Mouse (Mus musculus) ES-Bruce4 (cell line): ENCODE results near the gene Xpot. TPM values are rescaled to one million over a fixed set of nuclear protein-coding genes. Genes with fewer than 3 reads are reported as not detected.

Source experiments
- H3K27ac ChIP-seq: 2 replicates; pipeline ENCODE4 v1.5.1; 2012; ENCODE audit warnings: low read length, inconsistent platforms; ENCODE audit not compliant: insufficient read depth
- H3K27me3 ChIP-seq: 2 replicates; pipeline ENCODE4 v1.6.1; 2012; ENCODE audit warnings: mild to moderate bottlenecking, low read length, inconsistent platforms; ENCODE audit not compliant: control insufficient read depth, poor library complexity, insufficient read depth, severe bottlenecking
- H3K36me3 ChIP-seq: 2 replicates; pipeline ENCODE4 v1.6.1; 2012; ENCODE audit warnings: inconsistent platforms, mild to moderate bottlenecking, low read length, moderate library complexity; ENCODE audit not compliant: control insufficient read depth, poor library complexity, insufficient read depth, severe bottlenecking
- H3K4me1 ChIP-seq: one replicate; pipeline ENCODE4 v1.8.1; 2011; ENCODE audit warnings: low read length; ENCODE audit not compliant: control insufficient read depth, insufficient read depth
- H3K4me3 ChIP-seq: 2 replicates; pipeline ENCODE4 v1.5.1; 2011; ENCODE audit warnings: low read depth, mild to moderate bottlenecking, low read length
- H3K9ac ChIP-seq: 2 replicates; pipeline ENCODE4 v1.6.1; 2012; ENCODE audit warnings: low read depth, mild to moderate bottlenecking, inconsistent platforms; ENCODE audit not compliant: poor library complexity, severe bottlenecking
- H3K9me3 ChIP-seq: replicated peaks from 2 replicates; pipeline ENCODE4 v1.6.1; 2012; ENCODE audit warnings: mild to moderate bottlenecking, low read length, inconsistent platforms; ENCODE audit not compliant: control insufficient read depth, poor library complexity, insufficient read depth, severe bottlenecking
- CTCF ChIP-seq: IDR thresholded peaks from one replicate; pipeline ENCODE4 v1.8.1; 2011; ENCODE audit warnings: low read depth, low read length
- EP300 ChIP-seq: IDR thresholded peaks from 2 replicates; pipeline ENCODE4 v1.6.1; 2011; ENCODE audit warnings: low read depth, low read length; ENCODE audit not compliant: insufficient read depth
- POLR2A ChIP-seq: IDR thresholded peaks from one replicate; pipeline ENCODE4 v1.8.1; 2011; ENCODE audit warnings: low read length; ENCODE audit not compliant: insufficient read depth
- polyA plus RNA-seq: library from polyadenylated mRNA; stranded (reverse); fragments of >200 nt; gene quantifications from 2 replicates; pipeline ENCODE4 v1.2.4, GENCODE M21; 2011; ENCODE audit warnings: low read depth; ENCODE audit not compliant: missing spikeins, insufficient read depth, insufficient read length

Xpot gene
- polyA plus RNA-seq, 1 experiment: 132 TPM

GRCm38 (mm10) chr10:121547162-121547561, 79.0 kb downstream of the Xpot start:
- Histone ChIP-seq H3K4me1 (no peaks in the 10 kb centered on the region), H3K27me3 (no peaks in the 10 kb centered on the region), H3K4me3 (no peak overlapping the region), H3K27ac (no peak overlapping the region), H3K9ac (no peak overlapping the region), H3K36me3 (0 out of 2 replicates have a peak, but pooled peaks cover 2% of the 10 kb centered on the region), H3K9me3 (no peaks in the 10 kb centered on the region)
- no peak for TF ChIP-seq POLR2A
- no peak for TF ChIP-seq EP300
- TF ChIP-seq CTCF: no peak

- no peak overlapping the region for H3K4me3 ChIP-seq
- H3K9ac ChIP-seq: no peak overlapping the region
- peaks cover 1% of the 10 kb centered on the region for H3K4me1 ChIP-seq
- TF ChIP-seq CTCF (no peak), EP300 (no peak), POLR2A (no peak)
- H3K9me3 ChIP-seq: no peaks in the 10 kb centered on the region
- no peaks in the 10 kb centered on the region for H3K27me3 ChIP-seq
- H3K27ac ChIP-seq: no peak overlapping the region
- no peaks in the 10 kb centered on the region for H3K36me3 ChIP-seq
These were observed 82.6 kb downstream of the Xpot start for GRCm38 (mm10) chr10:121543577-121543976.

DNA sequence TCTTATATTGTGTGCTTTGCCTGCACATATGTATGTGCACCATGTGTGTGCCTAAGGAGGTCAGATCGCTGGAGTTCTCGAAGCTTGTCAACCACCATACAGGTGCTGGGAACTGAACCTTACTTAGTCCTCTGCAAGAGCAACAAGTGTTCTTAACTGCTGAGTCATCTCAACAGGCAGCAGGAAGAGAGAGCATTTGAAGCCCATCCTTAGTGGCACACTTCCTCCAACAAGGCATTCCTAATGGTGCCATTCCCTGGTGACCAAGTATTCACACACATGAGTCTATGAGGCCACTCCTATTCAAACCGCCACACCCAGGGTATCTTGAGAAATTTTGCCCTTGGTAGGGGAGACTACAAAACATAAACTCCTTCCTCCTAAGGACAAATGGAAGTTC, 84.0 kb downstream of the Xpot start:
- peak overlapping the region; percentile 40 for H3K4me3 ChIP-seq
- peaks cover 1% of the 10 kb centered on the region for H3K4me1 ChIP-seq
- peak overlapping the region; percentile 7; the same call in 1 of the 2 replicates for H3K9ac ChIP-seq
- TF ChIP-seq CTCF (no peak), POLR2A (no peak), EP300 (no peak)
- H3K36me3 ChIP-seq: no peaks in the 10 kb centered on the region
- no peaks in the 10 kb centered on the region for H3K9me3 ChIP-seq
- H3K27me3 ChIP-seq: no peaks in the 10 kb centered on the region
- no peak overlapping the region for H3K27ac ChIP-seq

Other genes starting within 250 kb of the Xpot start
- gene Rassf3, start 150.0 kb downstream of the Xpot start, polyA plus RNA-seq: 41.7 and 46.6 TPM in 2 replicates
- gene Tbk1, start 39.5 kb downstream of the Xpot start, polyA plus RNA-seq: 50.4 and 51.4 TPM in 2 replicates
- gene D930020B18Rik, start 15.3 kb upstream of the Xpot start, polyA plus RNA-seq: 0.51 and 0.75 TPM in 2 replicates
- 14.9 and 15.9 TPM in 2 replicates for gene BC048403, start 113.6 kb upstream of the Xpot start, polyA plus RNA-seq